Mouse (Mus musculus): ENCODE data around the gene Tmem104.

Gene Tmem104

GRCm38 (mm10) chr11:115167631-115168249 lies 19.5 kb upstream of the Tmem104 start:
- no peak for DNase-seq

GRCm38 (mm10) chr11:115169430-115169829 lies 17.9 kb upstream of the Tmem104 start:
- no peak for DNase-seq

DNA sequence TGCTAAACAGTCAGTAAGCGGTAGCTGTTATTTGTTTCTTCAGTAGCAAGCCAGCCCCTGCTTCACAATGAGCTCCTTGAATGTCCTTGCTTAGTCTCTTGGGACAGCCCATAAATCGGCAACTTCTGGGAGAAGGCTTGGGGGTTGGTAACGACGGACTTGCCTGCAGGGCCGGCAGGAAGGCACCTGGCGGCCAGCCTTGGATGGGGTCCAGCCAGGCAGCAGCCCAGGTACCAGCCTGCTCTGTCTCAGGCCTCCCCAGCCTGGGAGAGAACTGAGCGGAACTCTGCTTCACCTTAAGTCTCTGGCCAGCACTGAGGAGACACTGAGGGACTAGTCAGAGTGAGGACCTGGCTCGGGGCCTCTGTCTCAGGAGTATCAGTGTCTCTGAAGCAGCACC lies 16.2 kb upstream of the Tmem104 start:
- peak; percentile 78 for DNase-seq

- no peak for DNase-seq
These were observed 14.4 kb upstream of the Tmem104 start for GRCm38 (mm10) chr11:115172825-115173287.

DNA sequence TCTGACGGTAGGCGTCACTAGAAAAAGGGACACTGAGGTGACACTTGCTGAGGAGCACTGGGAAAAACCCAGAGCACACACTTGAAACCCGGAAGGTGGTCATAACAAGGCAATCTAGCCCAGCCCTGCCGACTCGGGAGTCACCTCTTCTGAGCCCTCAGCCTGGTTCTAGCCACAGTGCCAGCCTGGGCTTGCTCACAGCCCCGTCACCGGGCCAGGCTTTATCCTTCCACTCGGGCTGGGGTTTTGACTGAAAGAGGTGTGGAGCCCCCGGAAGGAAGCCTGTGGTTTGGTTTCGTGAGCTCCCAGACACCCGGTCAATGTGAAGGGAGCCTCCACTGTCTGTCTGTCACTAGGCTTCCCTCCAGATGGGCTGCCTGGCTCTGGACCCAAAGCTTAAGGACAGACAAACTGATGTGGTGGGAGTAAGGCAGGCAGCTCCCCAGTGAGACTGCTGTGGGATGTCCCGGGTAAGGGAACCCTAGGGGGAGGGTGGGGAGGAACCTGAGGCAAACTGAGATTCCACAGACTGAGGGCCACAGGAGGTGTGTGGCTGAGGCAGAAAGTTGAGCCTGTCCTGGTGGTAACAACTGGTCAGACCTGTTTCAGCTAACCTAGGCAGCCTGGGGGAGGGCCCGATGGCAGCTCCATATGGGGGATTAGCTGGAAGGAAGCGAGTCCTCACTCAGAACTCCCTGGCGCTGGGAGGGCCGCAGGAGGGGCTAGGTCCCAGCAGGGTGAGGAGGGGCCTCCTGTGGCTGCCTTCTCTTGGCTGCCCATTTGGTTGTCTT lies 13.5 kb upstream of the Tmem104 start:
- DNase-seq: no peak

- no peak for DNase-seq
These were observed 10.7 kb upstream of the Tmem104 start for GRCm38 (mm10) chr11:115176399-115177190.

- DNase-seq: no peak
These were observed 9.6 kb upstream of the Tmem104 start for GRCm38 (mm10) chr11:115177559-115178195.

GRCm38 (mm10) chr11:115178766-115179165 lies 8.5 kb upstream of the Tmem104 start:
- DNase-seq: no peak

DNA sequence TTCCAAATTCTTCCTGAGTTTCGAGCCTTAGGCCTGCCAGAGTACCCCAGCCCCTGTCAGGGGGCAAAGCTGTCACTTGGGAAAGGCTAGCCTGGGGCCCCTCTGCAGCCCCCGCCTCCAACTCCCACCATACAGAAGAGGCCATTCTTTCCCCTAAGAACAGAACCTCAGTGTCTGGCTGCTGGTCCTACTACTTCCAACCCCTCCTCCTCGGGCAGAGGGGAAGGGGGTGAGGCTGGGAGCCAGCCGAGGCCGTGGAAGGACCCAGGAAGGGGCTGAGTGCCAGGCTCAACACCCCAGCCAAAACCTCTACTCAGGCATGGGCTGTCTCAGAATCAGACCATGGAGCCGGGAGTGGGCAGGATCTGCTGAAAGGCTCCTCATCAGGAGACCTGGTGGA lies 8.1 kb upstream of the Tmem104 start:
- DNase-seq: no peak

GRCm38 (mm10) chr11:115179881-115180280 lies 7.4 kb upstream of the Tmem104 start:
- DNase-seq: no peak

DNA sequence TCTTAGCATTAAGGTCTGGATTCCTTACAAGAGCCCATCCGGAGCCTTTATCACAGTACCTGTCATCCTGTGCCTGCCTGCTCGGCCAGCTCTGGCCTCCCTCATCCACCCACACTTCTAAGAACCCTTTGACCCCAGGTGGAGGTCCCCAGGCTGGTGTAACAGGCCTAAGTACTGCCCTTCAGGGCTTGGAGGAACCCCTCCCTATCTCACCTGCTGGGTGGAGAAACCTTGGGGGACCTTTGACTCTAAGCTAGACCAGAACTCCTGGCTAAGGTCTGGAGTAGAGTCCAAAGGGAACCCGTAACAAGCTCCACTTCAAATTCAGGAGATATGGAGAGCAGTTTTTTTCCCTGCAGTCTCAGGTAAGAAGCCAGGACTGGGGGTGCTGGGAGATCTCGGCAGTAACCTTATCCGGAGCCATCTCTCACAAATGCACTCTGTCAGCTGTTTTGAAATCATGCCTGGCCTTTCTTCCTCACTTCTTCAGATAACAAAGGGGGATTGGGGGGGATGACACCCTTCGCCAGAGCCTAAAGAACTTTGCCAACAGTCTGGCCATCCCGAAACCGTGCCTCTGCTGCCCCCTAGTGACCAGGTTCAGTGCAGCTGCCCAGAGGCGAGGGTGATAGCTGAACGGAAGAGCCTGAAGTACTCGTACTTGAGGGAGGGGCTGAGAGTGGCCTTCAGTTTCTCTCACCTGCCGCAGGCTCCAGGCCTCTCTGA lies 5.2 kb upstream of the Tmem104 start:
- peak; percentile 81 for DNase-seq

GRCm38 (mm10) chr11:115184973-115185372 lies 2.3 kb upstream of the Tmem104 start:
- DNase-seq: no peak

DNA sequence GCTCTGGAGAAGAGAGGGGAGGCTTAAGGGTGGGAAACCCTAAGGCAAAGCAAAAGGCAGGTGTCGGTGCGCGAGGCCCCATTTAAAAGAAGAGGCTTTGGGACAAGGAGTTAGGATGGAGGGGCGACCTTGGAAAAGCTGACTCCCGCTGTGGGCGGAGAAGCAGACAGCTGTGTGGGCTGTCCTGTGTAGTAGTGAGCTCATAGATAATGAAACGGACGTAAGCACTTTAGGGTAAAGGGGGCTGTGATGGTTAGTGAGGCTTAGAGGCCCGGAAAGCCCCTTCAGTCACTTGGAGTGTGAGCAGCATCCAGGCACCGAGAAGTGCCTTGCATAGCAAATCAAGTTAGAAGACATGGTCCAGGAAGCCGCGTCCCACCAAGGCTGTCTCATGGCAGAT lies 406 bp downstream of the Tmem104 start, which contains the start of gene Nat9:
Gene Nat9 (minus strand): TSS at position 167 of the 400 bp plus-strand sequence.
- DNase-seq: no peak

- no peak for DNase-seq
These were observed 1.4 kb downstream of the Tmem104 start for GRCm38 (mm10) chr11:115188539-115189231.

- DNase-seq: no peak
These were observed 2.0 kb downstream of the Tmem104 start for GRCm38 (mm10) chr11:115189304-115189703.

DNA sequence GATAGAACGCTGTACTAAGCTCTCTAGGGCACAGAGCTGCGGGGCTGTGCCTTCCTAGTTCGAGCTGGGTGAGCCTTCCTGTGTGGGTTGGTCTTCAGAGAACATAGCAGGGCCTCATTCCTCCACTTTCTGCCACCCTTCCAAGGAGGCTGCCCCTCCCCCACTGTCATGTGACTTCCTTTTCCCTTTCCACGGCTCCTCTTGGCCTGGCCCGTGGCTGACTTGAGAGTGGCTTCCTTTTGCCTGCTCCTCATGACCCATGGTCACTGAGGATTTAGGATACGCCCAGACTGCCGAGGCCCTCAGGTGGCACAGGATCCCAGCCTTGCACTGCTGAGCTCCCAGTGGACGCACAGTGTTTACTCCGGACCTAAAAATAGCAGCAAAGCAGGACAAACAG lies 4.9 kb downstream of the Tmem104 start:
- DNase-seq: no peak

GRCm38 (mm10) chr11:115194693-115195092 lies 7.4 kb downstream of the Tmem104 start:
- DNase-seq: no peak

DNA sequence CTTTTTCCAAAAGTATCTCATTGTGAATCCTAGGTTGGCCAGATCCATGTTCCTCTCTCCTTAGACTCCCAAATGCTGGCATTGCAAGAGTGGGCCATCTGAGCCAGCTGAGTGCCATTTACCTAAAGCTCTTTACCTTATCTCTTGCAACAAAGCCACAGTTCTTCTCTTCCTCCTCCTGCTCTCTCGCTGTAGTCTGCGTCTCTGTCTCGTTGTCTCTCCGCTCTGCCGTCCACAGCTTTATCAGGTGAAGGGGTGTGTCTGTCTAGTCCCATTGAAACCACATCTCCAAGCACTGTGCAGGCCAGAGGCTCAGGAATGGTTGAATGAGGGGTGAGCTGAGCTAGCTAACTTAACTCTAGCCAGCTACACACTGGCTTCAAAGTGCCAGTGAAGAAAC lies 8.6 kb downstream of the Tmem104 start:
- DNase-seq: no peak

DNA sequence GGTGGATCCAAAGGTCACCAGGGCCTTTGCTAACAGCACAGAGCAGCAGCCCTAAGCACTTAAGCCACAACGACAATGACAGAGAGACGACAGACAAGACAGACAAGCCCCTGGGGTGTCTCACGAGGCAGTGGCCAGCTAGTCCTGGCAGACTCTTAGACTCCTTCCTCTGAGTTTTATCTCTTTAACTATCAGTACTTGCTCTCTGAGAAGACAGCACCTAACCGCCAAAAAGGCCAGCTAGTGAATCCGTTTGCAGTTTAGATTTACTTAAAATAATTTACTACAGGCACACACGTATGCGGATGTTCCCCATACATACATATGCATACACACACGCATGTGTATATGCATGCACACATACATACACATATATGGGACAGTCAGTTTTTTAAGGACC lies 10.3 kb downstream of the Tmem104 start:
- no peak for DNase-seq

DNA sequence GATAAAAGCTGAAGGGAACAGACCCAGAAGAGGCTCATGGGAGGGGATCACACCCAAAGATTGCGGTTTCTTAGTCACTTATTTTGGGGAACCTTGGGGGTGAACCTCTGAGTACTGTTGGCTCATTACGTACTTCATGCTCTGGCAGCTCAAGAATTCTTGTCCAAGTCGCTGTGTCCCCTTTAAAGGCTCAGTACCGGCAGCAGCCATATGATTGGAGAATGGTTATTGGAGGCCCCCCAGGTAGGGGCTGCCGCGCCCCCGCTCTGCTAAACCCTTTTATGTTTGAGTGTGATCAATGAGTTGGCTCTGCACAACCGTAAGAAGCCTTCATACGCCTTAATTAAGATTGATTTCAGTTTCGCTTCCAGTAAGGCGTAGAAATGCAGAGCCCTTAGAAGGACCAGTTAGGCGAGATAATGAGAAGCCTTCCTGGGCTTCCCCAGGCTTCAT lies 11.7 kb downstream of the Tmem104 start:
- no peak for DNase-seq

DNA sequence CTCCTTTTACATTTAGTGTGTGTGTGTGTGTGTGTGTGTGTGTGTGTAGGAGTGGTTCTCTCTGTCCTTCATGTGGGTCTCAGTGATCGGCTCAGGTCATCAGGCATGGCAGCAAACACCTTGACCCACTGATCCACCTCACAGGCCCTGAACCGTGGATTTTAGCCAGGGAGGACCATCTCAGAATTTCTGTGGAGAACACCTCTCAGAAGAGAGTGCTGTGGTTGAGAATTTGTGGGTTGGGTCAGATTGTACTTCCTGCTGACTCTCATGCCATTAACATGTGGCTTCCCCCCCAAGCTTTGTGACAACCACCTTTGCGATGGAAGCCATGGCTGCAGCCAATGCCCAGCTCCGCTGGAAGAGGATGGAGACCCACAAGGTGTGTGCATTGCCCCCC lies 13.2 kb downstream of the Tmem104 start:
- DNase-seq: no peak

GRCm38 (mm10) chr11:115202316-115202715 lies 15.0 kb downstream of the Tmem104 start:
- DNase-seq: peak; percentile 96

All from cerebellum, adult 9-11 months (tissue).